Mouse (Mus musculus) lung, postnatal 0 days (tissue): ENCODE results near the gene Dhx34.
"Not testable (repeated sequence)": the region's sequence is repeated elsewhere in the genome, so short reads cannot be mapped to it uniquely, and the experiment has no call there.

Experiments used
- CTCF ChIP-seq: IDR thresholded peaks from 2 replicates; pipeline ENCODE4 v1.5.1; 2016; ENCODE audit warnings: antibody characterized with exemption, mild to moderate bottlenecking
- EP300 ChIP-seq: IDR thresholded peaks from 2 replicates; pipeline ENCODE4 v1.6.1; 2016; ENCODE audit warnings: antibody characterized with exemption, mild to moderate bottlenecking, control low read depth

GRCm38 (mm10) chr7:16266593-16266992 lies 44.8 kb upstream of the Dhx34 start:
- TF ChIP-seq CTCF, EP300: not testable (repeated sequence)
